Mouse (Mus musculus) myocyte (in vitro differentiated cells): ENCODE results near the gene Zfp174. TPM values are rescaled to one million over a fixed set of nuclear protein-coding genes. Genes with fewer than 3 reads are reported as not detected.
A peak's percentile ranks its signal among the peaks of the same experiment; 100 is the strongest.

Experiments used
- H3K27me3 ChIP-seq: one replicate; pipeline ENCODE4 v1.6.1; 2011; ENCODE audit not compliant: control insufficient read depth, insufficient read depth, insufficient read length
- H3K36me3 ChIP-seq: one replicate; pipeline ENCODE4 v1.6.1; 2011; ENCODE audit not compliant: control insufficient read depth, insufficient read depth
- H3K4me2 ChIP-seq: one replicate; pipeline ENCODE4 v1.6.1; 2011; ENCODE audit warnings: low read depth, control low read depth
- H3K4me3 ChIP-seq: one replicate; pipeline ENCODE4 v1.5.1; 2011; ENCODE audit warnings: mild to moderate bottlenecking, control low read depth, moderate library complexity
- H3K79me2 ChIP-seq: one replicate; pipeline ENCODE4 v1.6.1; 2011; ENCODE audit not compliant: control insufficient read depth, insufficient read depth
- H3ac ChIP-seq: one replicate; pipeline ENCODE4 v1.6.1; 2011; ENCODE audit not compliant: control insufficient read depth, insufficient read length
- CEBPB ChIP-seq: IDR thresholded peaks from 2 replicates; pipeline ENCODE4 v1.6.1; 2011; ENCODE audit warnings: mild to moderate bottlenecking, moderate library complexity; ENCODE audit not compliant: poor library complexity, insufficient read depth, severe bottlenecking
- E2F4 ChIP-seq: IDR thresholded peaks from one replicate; pipeline ENCODE4 v1.6.1; 2011; ENCODE audit warnings: mild to moderate bottlenecking, control low read depth, moderate library complexity; ENCODE audit not compliant: insufficient read depth
- MAX ChIP-seq: IDR thresholded peaks from one replicate; pipeline ENCODE4 v1.6.1; 2011; ENCODE audit warnings: low read depth, mild to moderate bottlenecking, control low read depth
- MYOD1 ChIP-seq, 3 experiments: IDR thresholded peaks; one replicate each; pipeline ENCODE4 v1.6.1; 2011; ENCODE audit warnings: control low read depth in 2 of 3, low read depth in 2 of 3, mild to moderate bottlenecking in 2 of 3, moderate library complexity in 1 of 3; ENCODE audit not compliant: insufficient read length in 2 of 3, control insufficient read depth in 1 of 3
- MYOG ChIP-seq, 3 experiments: IDR thresholded peaks; one replicate each; pipeline ENCODE4 v1.6.1; 2011; ENCODE audit warnings: control low read depth in 2 of 3, low read depth in 2 of 3, mild to moderate bottlenecking in 2 of 3; ENCODE audit not compliant: insufficient read length in 2 of 3, control insufficient read depth in 1 of 3, insufficient read depth in 1 of 3
- POLR2A ChIP-seq: IDR thresholded peaks from one replicate; pipeline ENCODE4 v1.6.1; 2011; ENCODE audit warnings: low read depth, mild to moderate bottlenecking, control low read depth, moderate library complexity; ENCODE audit not compliant: insufficient read length
- POLR2AphosphoS2 ChIP-seq: IDR thresholded peaks from one replicate; pipeline ENCODE4 v1.6.1; 2011; ENCODE audit warnings: low read depth, control low read depth; ENCODE audit not compliant: insufficient read length
- REST ChIP-seq: IDR thresholded peaks from one replicate; pipeline ENCODE4 v1.6.1; 2011; ENCODE audit warnings: mild to moderate bottlenecking, control low read depth, moderate library complexity; ENCODE audit not compliant: insufficient read depth, insufficient read length
- SRF ChIP-seq: IDR thresholded peaks from one replicate; pipeline ENCODE4 v1.6.1; 2011; ENCODE audit warnings: low read depth; ENCODE audit not compliant: control insufficient read depth, insufficient read length
- TCF12 ChIP-seq: IDR thresholded peaks from one replicate; pipeline ENCODE4 v1.6.1; 2011; ENCODE audit warnings: mild to moderate bottlenecking, control low read depth; ENCODE audit not compliant: poor library complexity, insufficient read depth, severe bottlenecking
- TCF3 ChIP-seq: IDR thresholded peaks from one replicate; pipeline ENCODE4 v1.6.1; 2011; ENCODE audit warnings: low read depth, control low read depth; ENCODE audit not compliant: insufficient read length
- USF1 ChIP-seq: IDR thresholded peaks from one replicate; pipeline ENCODE4 v1.6.1; 2011; ENCODE audit warnings: low read depth, mild to moderate bottlenecking, control low read depth, moderate library complexity
- polyA plus RNA-seq: library from polyadenylated mRNA; unstranded; fragments of >200 nt; fragmentation: generic; extraction: Trizol; gene quantifications from one replicate; pipeline ENCODE4 v1.2.1, GENCODE M21; 2012; ENCODE audit warnings: missing spikeins

Zfp174 gene
- polyA plus RNA-seq, 1 experiment = 0.70 TPM

GRCm38 (mm10) chr16:3829727-3830126 is 17.3 kb upstream of the Zfp174 start:
- no peak overlapping the region for H3K4me2 ChIP-seq
- no peak for TF ChIP-seq MYOG (IDR thresholded peaks at IDR 0.05; ENCODE audit: control insufficient read depth in 1 of 3, insufficient read depth in 1 of 3, insufficient read length in 2 of 3, low read depth in 2 of 3)
- TF ChIP-seq TCF3 = no peak
- no peak for TF ChIP-seq E2F4
- TF ChIP-seq POLR2AphosphoS2 = no peak
- TF ChIP-seq SRF = no peak
- no peak for TF ChIP-seq MYOD1 (IDR thresholded peaks at IDR 0.05; ENCODE audit: control insufficient read depth in 1 of 3, insufficient read length in 2 of 3, low read depth in 2 of 3)
- H3K79me2 ChIP-seq = no peaks in the 10 kb centered on the region
- H3K36me3 ChIP-seq = no peaks in the 10 kb centered on the region
- no peak overlapping the region for H3ac ChIP-seq
- H3K4me3 ChIP-seq = no peak overlapping the region
- no peaks in the 10 kb centered on the region for H3K27me3 ChIP-seq

- TF ChIP-seq TCF3 = no peak
- TF ChIP-seq MAX = no peak
- no peak for TF ChIP-seq E2F4
- TF ChIP-seq REST = no peak
- TF ChIP-seq SRF = no peak
- TF ChIP-seq CEBPB = no peak
- TF ChIP-seq USF1 = no peak
- no peak for TF ChIP-seq MYOG (IDR thresholded peaks at IDR 0.05; ENCODE audit: control insufficient read depth in 1 of 3, insufficient read depth in 1 of 3, insufficient read length in 2 of 3, low read depth in 2 of 3)
- TF ChIP-seq MYOD1 (IDR thresholded peaks at IDR 0.05; ENCODE audit: control insufficient read depth in 1 of 3, insufficient read length in 2 of 3, low read depth in 2 of 3) = no peak
- no peak for TF ChIP-seq TCF12
- TF ChIP-seq POLR2A = no peak
- no peak for TF ChIP-seq POLR2AphosphoS2
- H3K79me2 ChIP-seq = no peaks in the 10 kb centered on the region
- H3K36me3 ChIP-seq = no peaks in the 10 kb centered on the region
- no peak within 1 kb of the TSS for H3K4me3 ChIP-seq
- no peaks in the 10 kb centered on the region for H3K27me3 ChIP-seq
- H3ac ChIP-seq = no peak within 1 kb of the TSS
- H3K4me2 ChIP-seq = no peak within 1 kb of the TSS
Measured at GRCm38 (mm10) chr16:3830588-3831109, 16.4 kb upstream of the Zfp174 start, which contains the start of gene Olfr15. Gene Olfr15 (plus strand): TSS chr16:3830878.

- H3K27me3 ChIP-seq = no peaks in the 10 kb centered on the region
- no peak overlapping the region for H3K4me2 ChIP-seq
- TF ChIP-seq TCF3 = no peak
- TF ChIP-seq MAX = no peak
- no peak for TF ChIP-seq POLR2A
- TF ChIP-seq USF1 = no peak
- H3K79me2 ChIP-seq = no peaks in the 10 kb centered on the region
- no peak overlapping the region for H3ac ChIP-seq
- H3K4me3 ChIP-seq = no peak overlapping the region
- no peaks in the 10 kb centered on the region for H3K36me3 ChIP-seq
Measured at GRCm38 (mm10) chr16:3835461-3835860, 11.6 kb upstream of the Zfp174 start.

- Histone ChIP-seq H3K4me3 (no peak overlapping the region), H3K36me3 (no peaks in the 10 kb centered on the region), H3K79me2 (no peaks in the 10 kb centered on the region), H3ac (no peak overlapping the region), H3K27me3 (no peaks in the 10 kb centered on the region), H3K4me2 (no peak overlapping the region)
- TF ChIP-seq CEBPB (no peak), MYOD1 (IDR thresholded peaks at IDR 0.05; ENCODE audit: control insufficient read depth in 1 of 3, insufficient read length in 2 of 3, low read depth in 2 of 3) (no peak), POLR2A (no peak), REST (no peak), TCF3 (no peak), MYOG (IDR thresholded peaks at IDR 0.05; ENCODE audit: control insufficient read depth in 1 of 3, insufficient read depth in 1 of 3, insufficient read length in 2 of 3, low read depth in 2 of 3) (no peak), MAX (no peak), E2F4 (no peak)
Measured at GRCm38 (mm10) chr16:3839157-3839885, 7.7 kb upstream of the Zfp174 start.

- TF ChIP-seq POLR2AphosphoS2 (no peak), MYOD1 (IDR thresholded peaks at IDR 0.05; ENCODE audit: control insufficient read depth in 1 of 3, insufficient read length in 2 of 3, low read depth in 2 of 3) (peak; percentile 88 to 96 (median 91)), TCF12 (peak; percentile 96), SRF (no peak), POLR2A (no peak), TCF3 (peak; percentile 78), MYOG (IDR thresholded peaks at IDR 0.05; ENCODE audit: control insufficient read depth in 1 of 3, insufficient read depth in 1 of 3, insufficient read length in 2 of 3, low read depth in 2 of 3) (peak; percentile 77 to 98 (median 98))
- Histone ChIP-seq H3K4me2 (peak overlapping the region; percentile 68), H3K4me3 (no peak overlapping the region), H3ac (no peak overlapping the region), H3K36me3 (no peaks in the 10 kb centered on the region), H3K79me2 (no peaks in the 10 kb centered on the region), H3K27me3 (no peaks in the 10 kb centered on the region)
Measured at GRCm38 (mm10) chr16:3842989-3843388, 4.1 kb upstream of the Zfp174 start.
